In the genomic region with DNA sequence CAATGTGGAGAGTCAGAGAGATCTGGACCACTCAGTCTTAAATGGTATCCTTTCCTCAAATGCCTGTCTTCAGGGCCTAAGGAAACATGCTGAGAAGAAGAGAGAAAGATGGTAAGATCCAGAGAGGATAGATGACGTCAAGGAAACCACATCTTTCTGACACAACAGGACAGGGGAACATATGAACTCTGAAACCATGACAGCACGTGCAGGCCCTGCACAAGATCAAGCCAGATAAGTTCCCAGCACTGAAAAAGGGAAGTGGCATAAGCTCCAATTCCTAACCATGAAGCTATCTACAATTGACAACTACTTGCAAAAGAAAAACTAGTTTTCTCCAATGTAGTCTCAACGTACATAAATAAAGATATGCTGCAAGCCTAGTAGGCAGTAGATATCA, we compare ENCODE assay signal across 27 mouse cellular contexts.
DNase-seq lines count a peak whose midpoint lies in the region; ATAC-seq and TF ChIP-seq lines count a peak whose summit lies in the region.
"Had no signal": no experiment of that assay in that cellular context is flagged by ENCODE, and none has a peak within 500 bp of the region (broad histone marks: within the 10 kb centered on the region; RNA-seq: fewer than 3 reads in every experiment).

No protein-coding gene starts in this region.

- TF ChIP-seq EP300 in MEL (IDR thresholded peaks at IDR 0.05; ENCODE audit: low read depth in 1 of 2, low read length in 2 of 2), result no peak

- no peak overlapping the region for H3K9ac ChIP-seq in MEL (ENCODE audit: control insufficient read depth, low read depth, low read length, poor library complexity, severe bottlenecking)
- H3K9ac ChIP-seq: embryonic facial prominence, embryonic 13.5 days; forebrain, embryonic 12.5 days; forebrain, embryonic 15.5 days; hindbrain, embryonic 14.5 days had no signal

- no peak for TF ChIP-seq POLR2A in MEL (IDR thresholded peaks at IDR 0.05; ENCODE audit: control insufficient read depth in 1 of 2, insufficient read depth in 1 of 2, low read depth in 1 of 2, low read length in 2 of 2, poor library complexity in 1 of 2)

- no peaks in the 10 kb centered on the region for H3K36me3 ChIP-seq in MEL (ENCODE audit: control insufficient read depth in 1 of 2, insufficient read depth in 2 of 2, low read length in 2 of 2)
- H3K36me3 ChIP-seq: embryonic facial prominence, embryonic 10.5 days; embryonic facial prominence, embryonic 13.5 days; forebrain, embryonic 12.5 days; forebrain, embryonic 15.5 days; G1E had no signal

- H3K79me2 ChIP-seq in MEL (ENCODE audit: control insufficient read depth, insufficient read depth, low read length, poor library complexity), result no peaks in the 10 kb centered on the region

- peak; percentile 100 for ATAC-seq in common myeloid progenitor, adult 5-6 weeks (replicated peaks; ENCODE audit: low read depth, poor library complexity, severe bottlenecking)
- ATAC-seq in megakaryocyte progenitor cell, adult 5-6 weeks (replicated peaks; ENCODE audit: poor library complexity), result peak; percentile 99
- ATAC-seq: activated CD4-positive, CD25-positive, alpha-beta regulatory T cell, adult 4 months; forebrain, embryonic 15.5 days; hindbrain, postnatal 0 days; inflammation-experienced regulatory T-cells, adult 6 months; intestine, embryonic 16.5 days had no signal

- peak; percentile 43 for DNase-seq in MEL (ENCODE audit: low read depth, low spot score)
- no peak for DNase-seq in layer of hippocampus, adult 8-10 months (ENCODE audit: low spot score in 2 of 2)
- no peak for DNase-seq in heart, postnatal 14 days
- DNase-seq in right cerebral cortex, postnatal 36 days (ENCODE audit: low spot score in 2 of 2), result no peak
- DNase-seq: adrenal gland, adult 8-10 months; adrenal gland, postnatal 25 days; B cell, adult 2 months; cerebellum, adult 18-20 months; cerebellum, adult 9-10 months; cerebellum, postnatal 14 days; gastrocnemius, postnatal 25 days; heart, adult 2 months; heart, postnatal 36 days had no signal

- TF ChIP-seq CTCF in MEL (IDR thresholded peaks at IDR 0.05 in 2 of 3, conservative IDR thresholded peaks at IDR 0.05 in 1 of 3; ENCODE audit: control insufficient read depth in 1 of 3, insufficient read depth in 1 of 3, low read depth in 2 of 3, low read length in 3 of 3, poor library complexity in 1 of 3, severe bottlenecking in 1 of 3), result no peak

- H3K9me3 ChIP-seq in MEL (replicated peaks; ENCODE audit: insufficient read depth, low read length), result no peaks in the 10 kb centered on the region
- H3K9me3 ChIP-seq: embryonic facial prominence, embryonic 13.5 days; forebrain, embryonic 12.5 days; forebrain, embryonic 15.5 days had no signal

- H3K27me3 ChIP-seq in MEL (ENCODE audit: control insufficient read depth in 1 of 2, insufficient read depth in 2 of 2, low read length in 2 of 2), result no peaks in the 10 kb centered on the region
- H3K27me3 ChIP-seq: CH12.LX; embryonic facial prominence, embryonic 13.5 days; forebrain, embryonic 12.5 days; forebrain, embryonic 15.5 days had no signal

- no peak overlapping the region for H3K27ac ChIP-seq in MEL (ENCODE audit: control insufficient read depth, low read depth, low read length)
- H3K27ac ChIP-seq: embryonic facial prominence, embryonic 10.5 days; embryonic facial prominence, embryonic 13.5 days; forebrain, embryonic 12.5 days; forebrain, embryonic 15.5 days; heart, adult 2 months; hindbrain, embryonic 14.5 days; hindbrain, postnatal 0 days had no signal

- H3K4me1 ChIP-seq in MEL (ENCODE audit: control insufficient read depth in 1 of 2, insufficient read depth in 2 of 2, low read length in 2 of 2), result no peaks in the 10 kb centered on the region
- H3K4me1 ChIP-seq: embryonic facial prominence, embryonic 10.5 days; embryonic facial prominence, embryonic 13.5 days; forebrain, embryonic 12.5 days; forebrain, embryonic 15.5 days had no signal

- no peak overlapping the region for H3K4me3 ChIP-seq in MEL (ENCODE audit: control insufficient read depth in 1 of 2, insufficient read depth in 1 of 2, low read depth in 2 of 2, low read length in 2 of 2)
- H3K4me3 ChIP-seq: embryonic facial prominence, embryonic 10.5 days; embryonic facial prominence, embryonic 13.5 days; erythroblast, embryonic 14.5 days; forebrain, embryonic 12.5 days; forebrain, embryonic 15.5 days; heart, adult 2 months had no signal

- intact Hi-C loops in heart, postnatal 14 days (cut with DNase I), result no loop called here

- no peak for TF ChIP-seq RAD21 in MEL (IDR thresholded peaks at IDR 0.05; ENCODE audit: low read depth, low read length)

TF ChIP-seq in MEL, 35 proteins besides CTCF, POLR2A, EP300 and RAD21:
- TF ChIP-seq MAX (IDR thresholded peaks at IDR 0.05; ENCODE audit: low read length), result 0 out of 2 replicates have a peak, but pooled peaks have one; percentile 17
- TF ChIP-seq USF1 (IDR thresholded peaks at IDR 0.05; ENCODE audit: low read depth, low read length), result no peak
- TF ChIP-seq BHLHE40 (IDR thresholded peaks at IDR 0.05; ENCODE audit: borderline replicate concordance, low read depth, low read length), result peak; percentile 95
